Mouse (Mus musculus) hematopoietic stem cell, adult 5-6 weeks (primary cell): ENCODE measurements around the gene Gen1. TPM values are rescaled to one million over a fixed set of nuclear protein-coding genes. Genes with fewer than 3 reads are reported as not detected.
A peak's percentile ranks its signal among the peaks of the same experiment; 100 is the strongest.

Experiments
- ATAC-seq, 2 experiments: fragments of 125-278 bp in 1 of 2; replicated peaks in 1 of 2; 2 replicates each; pipeline ENCODE4 v1.8.0; 2016 to 2017; ENCODE audit warnings: inconsistent platforms in 2 of 2, mild to moderate bottlenecking in 2 of 2, moderate number of reproducible peaks in 2 of 2, low read depth in 1 of 2, moderate TSS enrichment in 1 of 2; ENCODE audit not compliant: low FRiP score in 2 of 2, poor library complexity in 2 of 2, severe bottlenecking in 2 of 2, insufficient read depth in 1 of 2, low TSS enrichment in 1 of 2
- total RNA-seq: library from RNA; stranded (forward); fragments of 172-1452, 232-1000 nt; gene quantifications from 2 replicates; pipeline ENCODE4 v1.2.3, GENCODE M21; 2017

Gen1 gene
- total RNA-seq, 1 experiment from 2014 or later, result 13.8 TPM

- ATAC-seq, result no peak
These were observed 61.6 kb downstream of the Gen1 start for GRCm38 (mm10) chr12:11203694-11204665.

- ATAC-seq, result peak; percentile 26 to 58
These were observed 63.1 kb downstream of the Gen1 start for GRCm38 (mm10) chr12:11202476-11202875.

GRCm38 (mm10) chr12:11200711-11201110 is 64.9 kb downstream of the Gen1 start:
- no peak for ATAC-seq

- no peak for ATAC-seq
These were observed 67.0 kb downstream of the Gen1 start for GRCm38 (mm10) chr12:11198551-11198950.

GRCm38 (mm10) chr12:11198026-11198425 is 67.6 kb downstream of the Gen1 start:
- ATAC-seq, result no peak

- peak in 1 of 2 experiments; percentile 48; a peak in 1 of 4 replicates for ATAC-seq
These were observed 68.8 kb downstream of the Gen1 start for GRCm38 (mm10) chr12:11196830-11197229.

- ATAC-seq, result peak; percentile 87 to 95
These were observed 69.4 kb downstream of the Gen1 start for GRCm38 (mm10) chr12:11196142-11196597.

- ATAC-seq, result no peak
These were observed 70.6 kb downstream of the Gen1 start for GRCm38 (mm10) chr12:11195031-11195430.

Other genes starting within 250 kb of the Gen1 start
- not detected in 2 replicates for gene Kcns3, start 114.7 kb downstream of the Gen1 start, total RNA-seq
- not detected in 2 replicates for gene Msgn1, start 56.8 kb downstream of the Gen1 start, total RNA-seq
- gene Smc6, start 85 bp upstream of the Gen1 start, total RNA-seq, result 93.0 and 93.7 TPM in 2 replicates
- not detected in 2 replicates for gene Vsnl1, start 170.8 kb upstream of the Gen1 start, total RNA-seq
- gene Rad51ap2, start 190.3 kb upstream of the Gen1 start, total RNA-seq, result not detected in 2 replicates